Mouse (Mus musculus) heart, embryonic 14.5 days (tissue): ENCODE data around the gene Abhd14a. TPM values are rescaled to one million over a fixed set of nuclear protein-coding genes. Genes with fewer than 3 reads are reported as not detected.

Experiments used
- ATAC-seq: fragments of 200-750 bp; cut with Nextera tagmentation; 2 replicates; pipeline ENCODE4 v1.8.0; 2017; ENCODE audit warnings: low read depth, moderate TSS enrichment; ENCODE audit not compliant: insufficient number of reproducible peaks, insufficient read depth, low FRiP score
- H3K27ac ChIP-seq, 2 experiments: fragments of 200-500 bp in 1 of 2; fragments of 300-500 bp in 1 of 2; sonication (generic) in 1 of 2; replicated peaks in 1 of 2; 2 replicates each; pipeline ENCODE4 v1.5.1; 2012 to 2014; ENCODE audit warnings: low read depth in 2 of 2, low read length in 2 of 2, control low read depth in 1 of 2, mild to moderate bottlenecking in 1 of 2, mixed read lengths in 1 of 2; ENCODE audit not compliant: control insufficient read depth in 1 of 2, insufficient read depth in 1 of 2
- H3K27me3 ChIP-seq: fragments of 300-500 bp; sonication (generic); 2 replicates; pipeline ENCODE4 v1.6.1; 2014; ENCODE audit warnings: mild to moderate bottlenecking, low read length, control low read depth; ENCODE audit not compliant: control insufficient read depth, insufficient read depth
- H3K36me3 ChIP-seq: fragments of 300-500 bp; sonication (generic); 2 replicates; pipeline ENCODE4 v1.6.1; 2014; ENCODE audit warnings: mild to moderate bottlenecking, control low read depth, low read length, mixed read lengths; ENCODE audit not compliant: control insufficient read depth, insufficient read depth
- H3K4me1 ChIP-seq, 2 experiments: fragments of 200-500 bp in 1 of 2; fragments of 300-500 bp in 1 of 2; sonication (generic) in 1 of 2; 2 replicates each; pipeline ENCODE4 v1.6.1; 2012 to 2014; ENCODE audit warnings: low read length in 2 of 2, control low read depth in 1 of 2, mixed read lengths in 1 of 2; ENCODE audit not compliant: control insufficient read depth in 2 of 2, insufficient read depth in 2 of 2
- H3K4me2 ChIP-seq: fragments of 300-500 bp; sonication (generic); 2 replicates; pipeline ENCODE4 v1.6.1; 2014; ENCODE audit warnings: mild to moderate bottlenecking, low read length
- H3K4me3 ChIP-seq, 2 experiments: fragments of 200-500 bp in 1 of 2; fragments of 300-500 bp in 1 of 2; sonication (generic) in 1 of 2; 2 replicates each; pipeline ENCODE4 v1.5.1; 2012 to 2014; ENCODE audit warnings: low read length in 2 of 2, mild to moderate bottlenecking in 2 of 2, control low read depth in 1 of 2, low read depth in 1 of 2, moderate library complexity in 1 of 2; ENCODE audit not compliant: control insufficient read depth in 1 of 2, insufficient read depth in 1 of 2
- H3K9ac ChIP-seq: fragments of 300-500 bp; sonication (generic); 2 replicates; pipeline ENCODE4 v1.6.1; 2014; ENCODE audit warnings: mild to moderate bottlenecking, low read length
- H3K9me3 ChIP-seq: fragments of 300-500 bp; sonication (generic); 2 replicates; pipeline ENCODE4 v1.6.1; 2016; ENCODE audit warnings: low read length, control low read depth; ENCODE audit not compliant: control insufficient read depth
- WGBS: fragments of 180-500 bp; shearing (Covaris S2); extraction: QIAGEN DNeasy Blood & Tissue Kit; methylation state at CpG from one replicate; pipeline ENCODE4 v1.1.7; 2014; 5-methylcytosine and 5-hydroxymethylcytosine counted together
- polyA plus RNA-seq: library from polyadenylated mRNA; unstranded; fragments of >200 nt; fragmentation: Nextera tagmentation; extraction: Ambion mirVana; gene quantifications from 2 replicates; pipeline ENCODE4 v1.2.1, GENCODE M21; 2014

The Abhd14a gene
- polyA plus RNA-seq, 1 experiment from 2014 or later, result 55.9 TPM

DNA sequence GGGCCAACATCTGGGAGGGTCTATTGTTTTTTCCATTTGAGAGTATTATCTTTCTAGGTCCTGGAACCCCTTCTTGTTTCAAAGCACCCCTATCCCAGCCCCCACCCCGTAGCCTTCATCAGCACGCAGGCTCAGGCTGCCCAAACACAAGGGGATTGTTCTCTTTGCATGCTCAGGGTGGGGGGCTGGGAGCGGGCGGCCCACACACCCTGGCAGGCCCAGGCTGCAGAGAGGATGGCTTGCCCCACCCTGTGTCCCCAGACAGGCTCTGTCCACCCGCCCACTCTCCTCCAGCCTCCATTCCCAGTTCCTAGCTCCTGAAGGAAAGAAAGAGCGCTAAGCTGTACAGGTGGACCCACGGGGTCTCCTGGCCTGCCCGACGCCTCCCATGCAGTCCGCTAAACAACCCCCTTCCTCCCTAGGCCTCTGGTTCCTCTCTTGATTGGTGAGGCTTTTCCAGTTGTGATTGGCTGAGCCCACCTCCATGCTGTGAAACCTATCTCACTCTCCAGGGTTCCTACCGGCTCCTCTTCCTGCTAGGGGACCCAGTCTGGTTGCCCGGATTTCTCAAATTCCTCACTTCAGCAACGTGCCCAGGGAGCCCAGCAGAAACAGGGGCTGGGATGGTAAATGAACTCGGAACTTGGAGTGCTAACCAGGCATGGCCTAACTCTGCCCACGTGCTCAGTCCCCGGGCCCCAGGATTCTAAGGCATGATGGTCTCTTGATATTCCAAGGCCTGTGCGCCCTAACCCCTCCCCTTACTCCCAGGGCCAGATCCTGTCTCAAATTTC lies 7.6 kb upstream of the Abhd14a start:
- H3K36me3 ChIP-seq, result peaks cover 12% of the 10 kb centered on the region; the same call in 1 of the 2 replicates
- WGBS, result 3% methylated on average over 17 of the region's 17 CpGs
- H3K27ac ChIP-seq, result peak overlapping the region; percentile 83 to 91
- peak overlapping the region; percentile 94 for H3K4me2 ChIP-seq
- peaks cover 47 to 65% of the 10 kb centered on the region in 2 experiments for H3K4me1 ChIP-seq
- no peaks in the 10 kb centered on the region for H3K9me3 ChIP-seq
- no peak for ATAC-seq
- H3K4me3 ChIP-seq, result peak overlapping the region; percentile 77 to 79
- H3K9ac ChIP-seq, result peak overlapping the region; percentile 86
- no peaks in the 10 kb centered on the region for H3K27me3 ChIP-seq

DNA sequence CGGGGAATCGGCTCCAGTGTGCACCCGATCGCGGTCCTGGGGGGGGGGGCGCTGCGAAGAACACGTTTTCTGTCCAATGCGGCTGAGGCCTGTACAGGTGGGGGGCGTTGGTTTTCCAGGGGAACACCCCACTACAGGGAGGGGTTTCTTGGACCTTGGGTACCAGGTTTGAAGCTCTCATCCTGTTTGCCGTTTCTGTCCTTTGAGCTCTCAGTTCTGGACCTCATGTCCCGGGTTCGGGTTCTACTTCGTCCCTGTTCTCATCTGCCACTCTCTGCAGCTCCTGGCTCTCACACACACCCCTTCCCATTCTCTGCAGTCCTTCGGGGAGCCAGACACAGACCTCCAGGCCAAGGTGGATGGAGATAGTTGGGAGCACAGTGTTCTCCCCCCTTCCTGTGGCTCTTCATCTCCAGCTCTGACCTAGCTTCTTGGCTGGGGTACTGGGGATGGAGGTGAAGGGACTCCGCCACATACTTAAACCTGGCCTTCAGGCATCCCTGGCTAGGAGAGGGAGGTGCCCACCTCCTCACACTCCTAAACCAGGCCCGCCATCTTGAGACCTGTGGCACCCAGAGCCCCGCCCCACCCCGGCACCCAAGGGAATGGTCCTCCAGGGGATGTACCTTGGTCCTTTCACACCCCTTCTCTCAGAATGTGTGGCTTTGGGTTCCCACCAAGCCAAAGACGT lies 6.7 kb upstream of the Abhd14a start:
- H3K27ac ChIP-seq, result peak overlapping the region; percentile 83 to 91
- peak overlapping the region; percentile 77 to 79 for H3K4me3 ChIP-seq
- no peaks in the 10 kb centered on the region for H3K9me3 ChIP-seq
- H3K4me2 ChIP-seq, result peak overlapping the region; percentile 94
- ATAC-seq, result peak; percentile 10; the same call in 1 of the 2 replicates
- peaks cover 47 to 67% of the 10 kb centered on the region in 2 experiments for H3K4me1 ChIP-seq
- H3K36me3 ChIP-seq, result 0 out of 2 replicates have a peak, but pooled peaks cover 6% of the 10 kb centered on the region
- H3K27me3 ChIP-seq, result no peaks in the 10 kb centered on the region
- peak overlapping the region; percentile 86 for H3K9ac ChIP-seq
- WGBS, result 3% methylated on average over 13 of the region's 20 CpGs

DNA sequence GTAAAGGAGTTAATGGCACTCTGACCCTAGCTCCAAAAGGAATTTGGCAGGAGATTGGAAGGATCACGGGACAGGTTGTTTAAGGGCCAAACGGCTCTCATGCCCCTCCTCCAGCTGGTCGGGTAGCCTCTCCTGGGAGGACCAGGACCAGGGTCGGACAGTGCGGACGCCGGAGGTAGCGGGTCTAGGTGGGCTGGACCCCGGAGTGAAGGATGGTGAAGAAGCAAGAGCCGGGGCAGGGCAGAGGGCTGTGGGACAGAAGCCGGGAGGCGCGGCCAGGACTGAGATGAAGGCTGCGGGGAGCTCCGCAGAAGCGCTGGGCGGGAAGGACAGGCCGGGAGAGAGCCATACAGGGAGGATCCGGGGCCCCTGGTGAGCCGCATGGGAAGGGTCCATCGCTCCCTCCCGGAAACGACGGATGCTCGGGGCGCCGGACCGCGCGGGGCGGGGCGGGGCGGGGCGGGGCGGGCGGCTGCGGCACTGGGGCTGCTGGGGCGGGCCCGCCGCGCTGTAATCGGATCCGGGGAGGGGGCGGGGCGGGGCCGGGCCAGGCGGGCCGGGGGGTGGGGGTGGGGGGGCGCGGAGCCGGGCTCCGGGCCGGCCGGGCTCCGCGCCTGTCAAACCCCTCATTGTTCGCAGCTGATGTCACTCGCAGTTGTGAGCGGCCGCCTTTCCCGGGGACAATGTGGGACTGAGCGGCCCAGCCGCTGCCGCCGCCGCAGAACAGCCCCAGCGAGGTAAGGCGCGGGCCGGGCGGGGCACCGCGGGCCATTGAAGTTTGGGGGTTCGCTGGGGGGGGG lies 6.0 kb upstream of the Abhd14a start, which contains the start of gene Pcbp4:
Gene Pcbp4, plus strand, starts transcription at position 21 of the 800 bp plus-strand sequence.
- WGBS, result 1% methylated on average over 43 of the region's 74 CpGs
- Histone ChIP-seq H3K27ac (peak within 1 kb of the TSS; percentile 83 to 91), H3K27me3 (no peaks in the 10 kb centered on the region), H3K36me3 (0 out of 2 replicates have a peak, but pooled peaks cover 6% of the 10 kb centered on the region), H3K4me1 (peaks cover 46 to 72% of the 10 kb centered on the region in 2 experiments), H3K9ac (peak within 1 kb of the TSS; percentile 86), H3K9me3 (no peaks in the 10 kb centered on the region), H3K4me2 (peak within 1 kb of the TSS; percentile 94), H3K4me3 (peak within 1 kb of the TSS; percentile 77 to 79)
- ATAC-seq, result peak; percentile 73

DNA sequence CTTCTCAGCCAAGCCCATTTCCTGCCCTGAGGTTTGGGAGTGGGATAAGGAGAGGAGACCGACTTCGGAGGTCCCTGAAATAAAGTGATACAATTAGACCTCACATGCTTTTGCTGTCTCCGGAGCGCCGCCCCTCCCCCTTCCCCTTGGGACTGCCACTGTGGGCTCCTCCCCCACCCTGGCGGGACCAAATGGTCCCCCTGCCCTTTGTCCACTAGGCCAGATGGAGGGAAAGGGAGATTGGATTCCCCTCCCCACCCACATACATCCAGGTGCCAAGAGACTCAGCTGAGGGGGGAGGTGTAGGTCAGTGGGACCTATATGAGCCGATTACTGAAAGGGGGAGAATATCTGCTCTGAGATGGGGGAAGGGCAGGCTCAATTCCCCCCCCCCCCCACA lies 5.3 kb upstream of the Abhd14a start:
- Histone ChIP-seq H3K9me3 (no peaks in the 10 kb centered on the region), H3K9ac (peak overlapping the region; percentile 86), H3K27ac (peak overlapping the region in 1 of 2 experiments; percentile 91; a peak in 1 of 4 replicates), H3K36me3 (0 out of 2 replicates have a peak, but pooled peaks cover 6% of the 10 kb centered on the region), H3K4me2 (peak overlapping the region; percentile 94), H3K4me3 (peak overlapping the region; percentile 66 to 77; a peak in 3 of 4 replicates), H3K4me1 (peaks cover 45 to 71% of the 10 kb centered on the region in 2 experiments), H3K27me3 (no peaks in the 10 kb centered on the region)
- no peak for ATAC-seq
- WGBS, result 3% methylated on average over 7 of the region's 7 CpGs

DNA sequence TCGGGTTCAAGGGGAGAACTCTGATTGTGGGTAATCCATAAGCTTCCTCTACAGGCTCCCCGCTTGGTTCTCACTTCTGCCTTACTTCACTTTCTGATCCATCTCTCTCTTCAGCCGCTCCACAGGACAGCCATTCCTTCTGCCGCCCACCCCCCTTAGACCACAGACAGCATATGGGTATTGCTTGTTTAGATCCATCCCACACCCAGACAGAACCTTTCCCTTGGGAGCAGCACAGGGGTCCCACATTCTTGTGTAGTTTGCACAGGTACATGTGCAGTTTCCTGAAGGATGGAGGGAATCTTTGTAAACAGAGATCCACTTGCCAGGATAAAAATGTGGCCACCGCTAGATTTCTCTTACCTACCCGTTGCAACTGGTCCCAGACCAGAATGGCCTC lies 4.9 kb upstream of the Abhd14a start:
- Histone ChIP-seq H3K9me3 (no peaks in the 10 kb centered on the region), H3K9ac (no peak overlapping the region), H3K36me3 (0 out of 2 replicates have a peak, but pooled peaks cover 6% of the 10 kb centered on the region), H3K27me3 (no peaks in the 10 kb centered on the region), H3K4me3 (no peak overlapping the region), H3K4me1 (peaks cover 45 to 68% of the 10 kb centered on the region in 2 experiments), H3K27ac (no peak overlapping the region; a peak in 1 of 4 replicates), H3K4me2 (peak overlapping the region; percentile 94; the same call in 1 of the 2 replicates)
- ATAC-seq, result no peak
- 47% methylated on average over 6 of the region's 6 CpGs for WGBS

DNA sequence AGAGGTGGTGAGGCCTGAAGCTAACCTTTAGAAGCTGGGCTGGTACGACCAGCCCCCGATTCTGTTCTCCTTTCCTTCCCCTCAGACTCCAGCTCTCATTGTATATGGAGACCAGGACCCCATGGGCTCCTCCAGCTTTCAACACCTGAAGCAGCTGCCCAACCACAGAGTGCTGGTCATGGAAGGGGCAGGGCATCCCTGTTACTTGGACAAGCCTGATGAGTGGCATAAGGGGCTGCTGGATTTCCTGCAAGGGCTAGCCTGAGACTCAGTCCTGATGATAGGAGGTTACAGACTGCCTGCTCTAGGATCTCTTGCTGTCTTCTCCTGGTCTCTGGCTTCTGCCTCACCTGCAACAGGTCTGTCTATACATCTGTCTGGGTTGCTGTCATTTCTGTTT lies 4.4 kb upstream of the Abhd14a start:
- Histone ChIP-seq H3K36me3 (0 out of 2 replicates have a peak, but pooled peaks cover 6% of the 10 kb centered on the region), H3K27me3 (no peaks in the 10 kb centered on the region), H3K9me3 (no peaks in the 10 kb centered on the region), H3K4me2 (no peak overlapping the region), H3K27ac (no peak overlapping the region; a peak in 1 of 4 replicates), H3K9ac (no peak overlapping the region), H3K4me1 (peaks cover 41 to 65% of the 10 kb centered on the region in 2 experiments), H3K4me3 (no peak overlapping the region)
- WGBS, result 50% methylated on average over 2 of the region's 2 CpGs
- no peak for ATAC-seq

DNA sequence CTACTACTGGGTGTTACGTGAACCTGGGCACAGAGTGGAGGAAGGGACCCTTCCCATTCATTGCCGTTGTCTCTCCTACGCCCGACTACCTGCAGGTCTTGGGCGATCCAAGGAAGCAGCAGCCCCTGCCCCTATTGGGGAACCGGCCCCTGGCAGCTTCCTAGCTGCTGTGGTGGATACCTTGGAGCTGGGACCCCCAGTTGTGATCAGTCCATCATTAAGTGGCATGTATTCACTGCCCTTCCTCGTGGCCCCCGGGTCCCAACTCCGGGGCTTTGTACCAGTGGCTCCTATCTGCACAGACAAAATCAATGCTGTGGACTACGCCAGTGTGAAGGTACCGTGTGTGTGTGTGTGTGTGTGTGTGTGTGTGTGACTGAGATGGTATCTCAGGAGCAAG lies 3.8 kb upstream of the Abhd14a start:
- no peak overlapping the region for H3K4me2 ChIP-seq
- no peak overlapping the region for H3K4me3 ChIP-seq
- 72% methylated on average over 11 of the region's 11 CpGs for WGBS
- 0 out of 2 replicates have a peak, but pooled peaks cover 2% of the 10 kb centered on the region for H3K36me3 ChIP-seq
- no peak overlapping the region for H3K27ac ChIP-seq
- no peaks in the 10 kb centered on the region for H3K9me3 ChIP-seq
- peaks cover 35 to 63% of the 10 kb centered on the region in 2 experiments for H3K4me1 ChIP-seq
- H3K9ac ChIP-seq, result 0 out of 2 replicates have a peak overlapping the region, but pooled peaks have one; percentile 22
- H3K27me3 ChIP-seq, result no peaks in the 10 kb centered on the region
- no peak for ATAC-seq
